Mouse (Mus musculus): ENCODE results near the gene C4b. TPM values are rescaled to one million over a fixed set of nuclear protein-coding genes. Genes with fewer than 3 reads are reported as not detected.

C4b gene
- polyA plus RNA-seq (2017; shearing (Covaris generic)), result not detected

GRCm38 (mm10) chr17:34743719-34744118 is at the start of gene C4b:
Gene C4b, minus strand, starts transcription at chr17:34743882.

Other genes starting within 250 kb of the C4b start
- not detected for gene Btnl6, start 226.5 kb downstream of the C4b start, polyA plus RNA-seq (2017; shearing (Covaris generic))
- gene Notch4, start 179.6 kb downstream of the C4b start, polyA plus RNA-seq (2017; shearing (Covaris generic)), result 0.12 TPM
- gene Gpsm3, start 154.1 kb downstream of the C4b start, polyA plus RNA-seq (2017; shearing (Covaris generic)), result 267 TPM
- gene Pbx2, start 152.6 kb downstream of the C4b start, polyA plus RNA-seq (2017; shearing (Covaris generic)), result 12.2 TPM
- gene Ager, start 146.0 kb downstream of the C4b start, polyA plus RNA-seq (2017; shearing (Covaris generic)), result 1.7 TPM
- 56.4 TPM for gene Rnf5, start 140.2 kb downstream of the C4b start, polyA plus RNA-seq (2017; shearing (Covaris generic))
- gene Agpat1, start 139.6 kb downstream of the C4b start, polyA plus RNA-seq (2017; shearing (Covaris generic)), result 16.8 TPM
- gene Egfl8, start 127.9 kb downstream of the C4b start, polyA plus RNA-seq (2017; shearing (Covaris generic)), result 3.1 TPM
- 17.4 TPM for gene Ppt2, start 115.4 kb downstream of the C4b start, polyA plus RNA-seq (2017; shearing (Covaris generic))
- 9.7 TPM for gene Prrt1, start 114.3 kb downstream of the C4b start, polyA plus RNA-seq (2017; shearing (Covaris generic))
- gene Fkbpl, start 99.1 kb downstream of the C4b start, polyA plus RNA-seq (2017; shearing (Covaris generic)), result 2.8 TPM
- 47.3 TPM for gene Atf6b, start 96.7 kb downstream of the C4b start, polyA plus RNA-seq (2017; shearing (Covaris generic))
- not detected for gene Tnxb, start 73.3 kb downstream of the C4b start, polyA plus RNA-seq (2017; shearing (Covaris generic))
- not detected for gene Cyp21a1, start 60.7 kb upstream of the C4b start, polyA plus RNA-seq (2017; shearing (Covaris generic))
- 18.7 TPM for gene Stk19, start 93.1 kb upstream of the C4b start, polyA plus RNA-seq (2017; shearing (Covaris generic))
- 89.1 TPM for gene Dxo, start 93.1 kb upstream of the C4b start, polyA plus RNA-seq (2017; shearing (Covaris generic))
- 137 TPM for gene Skiv2l, start 106.3 kb upstream of the C4b start, polyA plus RNA-seq (2017; shearing (Covaris generic))
- 27.2 TPM for gene Nelfe, start 106.5 kb upstream of the C4b start, polyA plus RNA-seq (2017; shearing (Covaris generic))
- gene Cfb, start 118.6 kb upstream of the C4b start, polyA plus RNA-seq (2017; shearing (Covaris generic)), result not detected
- gene Zbtb12, start 135.6 kb upstream of the C4b start, polyA plus RNA-seq (2017; shearing (Covaris generic)), result 0.32 TPM
- gene Gm20547, start 138.2 kb upstream of the C4b start, polyA plus RNA-seq (2017; shearing (Covaris generic)), result not detected
- gene C2, start 154.4 kb upstream of the C4b start, polyA plus RNA-seq (2017; shearing (Covaris generic)), result not detected
- 49.8 TPM for gene Ehmt2, start 154.6 kb upstream of the C4b start, polyA plus RNA-seq (2017; shearing (Covaris generic))
- not detected for gene Slc44a4, start 170.6 kb upstream of the C4b start, polyA plus RNA-seq (2017; shearing (Covaris generic))
- gene Neu1, start 187.4 kb upstream of the C4b start, polyA plus RNA-seq (2017; shearing (Covaris generic)), result 116 TPM
- gene Hspa1b, start 215.4 kb upstream of the C4b start, polyA plus RNA-seq (2017; shearing (Covaris generic)), result 785 TPM
- 42.4 TPM for gene Gm20481, start 226.0 kb upstream of the C4b start, polyA plus RNA-seq (2017; shearing (Covaris generic))
- 403 TPM for gene Hspa1a, start 228.3 kb upstream of the C4b start, polyA plus RNA-seq (2017; shearing (Covaris generic))
- gene Hspa1l, start 228.8 kb upstream of the C4b start, polyA plus RNA-seq (2017; shearing (Covaris generic)), result 0.17 TPM
- 59.4 TPM for gene Lsm2, start 238.0 kb upstream of the C4b start, polyA plus RNA-seq (2017; shearing (Covaris generic))